Mouse (Mus musculus) CH12.LX (cell line): ENCODE results near the gene Pde4dip. TPM values are rescaled to one million over a fixed set of nuclear protein-coding genes. Genes with fewer than 3 reads are reported as not detected.
A peak's percentile ranks its signal among the peaks of the same experiment; 100 is the strongest.

Experiments used
- DNase-seq: peaks from one replicate; pipeline ENCODE4 v3.0.0-alpha.2; 2013; ENCODE audit errors: extremely low read depth
- H3K27ac ChIP-seq: 2 replicates; pipeline ENCODE4 v1.5.1; 2012; ENCODE audit warnings: low read depth, mild to moderate bottlenecking, control low read depth, moderate library complexity; ENCODE audit not compliant: insufficient read depth
- H3K27me3 ChIP-seq: replicated peaks from 2 replicates; pipeline ENCODE3; 2012; ENCODE audit warnings: inconsistent platforms
- H3K36me3 ChIP-seq, 2 experiments: replicated peaks in 1 of 2; 2 replicates each; pipeline versions ENCODE3 to v1.6.1; 2012; ENCODE audit warnings: inconsistent platforms in 1 of 2, low read length in 1 of 2, mild to moderate bottlenecking in 1 of 2, mixed read lengths in 1 of 2, moderate library complexity in 1 of 2; ENCODE audit not compliant: control insufficient read depth in 1 of 2, insufficient read depth in 1 of 2
- H3K4me1 ChIP-seq, 2 experiments: 2 replicates each; pipeline ENCODE4 v1.6.1; 2012; ENCODE audit warnings: inconsistent platforms in 1 of 2, moderate library complexity in 1 of 2; ENCODE audit not compliant: insufficient read depth in 2 of 2, control insufficient read depth in 1 of 2
- H3K4me2 ChIP-seq: 2 replicates; pipeline ENCODE4 v1.6.1; 2012; ENCODE audit warnings: low read depth, mild to moderate bottlenecking, control low read depth; ENCODE audit not compliant: poor library complexity, insufficient read depth, severe bottlenecking
- H3K4me3 ChIP-seq, 3 experiments: fragments of 150-350 bp in 1 of 3; sonication (generic) in 1 of 3; replicated peaks in 1 of 3; 2 replicates each; pipeline versions ENCODE3 to v1.5.1; 2011 to 2012; ENCODE audit warnings: low read depth in 2 of 3, low read length in 2 of 3, mild to moderate bottlenecking in 2 of 3, moderate library complexity in 2 of 3, control low read depth in 1 of 3, improper control_type of control experiment in 1 of 3, inconsistent platforms in 1 of 3, mixed read lengths in 1 of 3; ENCODE audit not compliant: poor library complexity in 1 of 3
- H3K79me2 ChIP-seq: replicated peaks from 2 replicates; pipeline ENCODE4 v1.6.1; 2012; ENCODE audit warnings: mild to moderate bottlenecking, moderate library complexity; ENCODE audit not compliant: control insufficient read depth, poor library complexity, insufficient read depth, severe bottlenecking; ENCODE audit errors: extremely low read depth
- H3K9ac ChIP-seq: 2 replicates; pipeline ENCODE4 v1.6.1; 2012; ENCODE audit warnings: low read depth, mild to moderate bottlenecking, control low read depth, moderate library complexity; ENCODE audit not compliant: insufficient read depth
- H3K9me3 ChIP-seq: replicated peaks from 2 replicates; pipeline ENCODE3; 2012; ENCODE audit warnings: low read length, inconsistent platforms, mixed read lengths
- BHLHE40 ChIP-seq: IDR thresholded peaks from 2 replicates; pipeline ENCODE4 v1.6.1; 2011; ENCODE audit warnings: mild to moderate bottlenecking, low read depth, low read length, improper control_type of control experiment
- CHD1 ChIP-seq: IDR thresholded peaks from 2 replicates; pipeline ENCODE4 v1.6.1; 2012; ENCODE audit warnings: low read depth, low read length, improper control_type of control experiment, inconsistent platforms
- CTCF ChIP-seq, 2 experiments: IDR thresholded peaks in 1 of 2; conservative IDR thresholded peaks in 1 of 2; 2 replicates each; pipeline ENCODE4 v1.5.1; 2011 to 2012; ENCODE audit warnings: low read depth in 2 of 2, low read length in 2 of 2, improper control_type of control experiment in 1 of 2, inconsistent platforms in 1 of 2, mild to moderate bottlenecking in 1 of 2, moderate library complexity in 1 of 2
- ELF1 ChIP-seq: IDR thresholded peaks from 2 replicates; pipeline ENCODE4 v1.6.1; 2014; ENCODE audit warnings: low read depth, mild to moderate bottlenecking, inconsistent platforms, low read length, improper control_type of control experiment
- EP300 ChIP-seq: IDR thresholded peaks from 2 replicates; pipeline ENCODE4 v1.6.1; 2011; ENCODE audit warnings: low read length, improper control_type of control experiment
- ETS1 ChIP-seq: conservative IDR thresholded peaks from 2 replicates; pipeline ENCODE4 v1.6.1; 2012; ENCODE audit warnings: low read depth, mild to moderate bottlenecking, inconsistent platforms, low read length, improper control_type of control experiment, moderate library complexity
- GABPA ChIP-seq: IDR thresholded peaks from 2 replicates; pipeline ENCODE4 v1.6.1; 2012; ENCODE audit warnings: low read depth, low read length, improper control_type of control experiment, inconsistent platforms; ENCODE audit not compliant: insufficient replicate concordance
- HCFC1 ChIP-seq: IDR thresholded peaks from 2 replicates; pipeline ENCODE4 v1.6.1; 2012; ENCODE audit warnings: low read depth, mild to moderate bottlenecking, inconsistent platforms, low read length, improper control_type of control experiment
- IRF4 ChIP-seq: IDR thresholded peaks from 2 replicates; pipeline ENCODE4 v1.6.1; 2014; ENCODE audit warnings: low read depth, mild to moderate bottlenecking, inconsistent platforms, low read length, improper control_type of control experiment
- JUN ChIP-seq: IDR thresholded peaks from 2 replicates; pipeline ENCODE4 v1.6.1; 2011; ENCODE audit warnings: low read depth, mild to moderate bottlenecking, low read length, improper control_type of control experiment, moderate library complexity; ENCODE audit not compliant: insufficient read depth
- JUND ChIP-seq: conservative IDR thresholded peaks from 2 replicates; pipeline ENCODE4 v1.6.1; 2011; ENCODE audit warnings: low read depth, low read length, improper control_type of control experiment
- KAT2A ChIP-seq: IDR thresholded peaks from 2 replicates; pipeline ENCODE4 v1.6.1; 2012; ENCODE audit warnings: low read length, improper control_type of control experiment, inconsistent platforms; ENCODE audit not compliant: insufficient replicate concordance
- MAFK ChIP-seq: IDR thresholded peaks from 2 replicates; pipeline ENCODE4 v1.6.1; 2011; ENCODE audit warnings: low read length, improper control_type of control experiment; ENCODE audit not compliant: insufficient replicate concordance
- MAX ChIP-seq: IDR thresholded peaks from 2 replicates; pipeline ENCODE4 v1.6.1; 2011; ENCODE audit warnings: low read length, improper control_type of control experiment
- MAZ ChIP-seq: IDR thresholded peaks from 2 replicates; pipeline ENCODE4 v1.6.1; 2012; ENCODE audit warnings: low read depth, mild to moderate bottlenecking, inconsistent platforms, low read length, improper control_type of control experiment, moderate library complexity
- MEF2A ChIP-seq: IDR thresholded peaks from 2 replicates; pipeline ENCODE4 v1.6.1; 2014; ENCODE audit warnings: low read depth, mild to moderate bottlenecking, inconsistent platforms, low read length, improper control_type of control experiment, borderline replicate concordance
- MXI1 ChIP-seq: IDR thresholded peaks from 2 replicates; pipeline ENCODE4 v1.6.1; 2011; ENCODE audit warnings: mild to moderate bottlenecking, low read depth, low read length, improper control_type of control experiment
- MYC ChIP-seq: IDR thresholded peaks from 2 replicates; pipeline ENCODE4 v1.6.1; 2011; ENCODE audit warnings: low read depth, mild to moderate bottlenecking, improper control_type of control experiment, low read length
- NRF1 ChIP-seq: IDR thresholded peaks from 2 replicates; pipeline ENCODE4 v1.6.1; 2014; ENCODE audit warnings: low read depth, mild to moderate bottlenecking, inconsistent platforms, low read length, improper control_type of control experiment, moderate library complexity
- PAX5 ChIP-seq: IDR thresholded peaks from 2 replicates; pipeline ENCODE4 v1.6.1; 2012; ENCODE audit warnings: low read length, inconsistent platforms, mixed read lengths
- RAD21 ChIP-seq: IDR thresholded peaks from 2 replicates; pipeline ENCODE4 v1.6.1; 2011; ENCODE audit warnings: low read depth, mild to moderate bottlenecking, low read length, improper control_type of control experiment, moderate library complexity
- RCOR1 ChIP-seq: conservative IDR thresholded peaks from 2 replicates; pipeline ENCODE4 v1.6.1; 2012; ENCODE audit warnings: low read depth, mild to moderate bottlenecking, inconsistent platforms, low read length, improper control_type of control experiment
- SIN3A ChIP-seq: IDR thresholded peaks from 2 replicates; pipeline ENCODE4 v1.6.1; 2012; ENCODE audit warnings: low read length, improper control_type of control experiment, inconsistent platforms
- SMC3 ChIP-seq: IDR thresholded peaks from 2 replicates; pipeline ENCODE4 v1.6.1; 2011; ENCODE audit warnings: low read depth, low read length, improper control_type of control experiment
- TBP ChIP-seq: conservative IDR thresholded peaks from 2 replicates; pipeline ENCODE4 v1.6.1; 2011; ENCODE audit warnings: low read depth, low read length, improper control_type of control experiment
- TCF12 ChIP-seq: IDR thresholded peaks from 2 replicates; pipeline ENCODE4 v1.6.1; 2014; ENCODE audit warnings: low read depth, mild to moderate bottlenecking, inconsistent platforms, low read length, improper control_type of control experiment
- UBTF ChIP-seq: IDR thresholded peaks from 2 replicates; pipeline ENCODE4 v1.6.1; 2012; ENCODE audit warnings: low read depth, mild to moderate bottlenecking, inconsistent platforms, low read length, improper control_type of control experiment, moderate library complexity
- USF1 ChIP-seq: IDR thresholded peaks from 2 replicates; pipeline ENCODE4 v1.6.1; 2014; ENCODE audit warnings: low read depth, mild to moderate bottlenecking, inconsistent platforms, low read length, improper control_type of control experiment
- USF2 ChIP-seq: conservative IDR thresholded peaks from 2 replicates; pipeline ENCODE4 v1.6.1; 2011; ENCODE audit warnings: low read depth, low read length, improper control_type of control experiment
- ZC3H11A ChIP-seq: IDR thresholded peaks from 2 replicates; pipeline ENCODE4 v1.6.1; 2012; ENCODE audit warnings: low read depth, mild to moderate bottlenecking, inconsistent platforms, low read length, improper control_type of control experiment
- ZMIZ1 ChIP-seq: IDR thresholded peaks from 2 replicates; pipeline ENCODE4 v1.6.1; 2012; ENCODE audit warnings: low read depth, mild to moderate bottlenecking, inconsistent platforms, low read length, improper control_type of control experiment
- ZNF384 ChIP-seq: IDR thresholded peaks from 2 replicates; pipeline ENCODE4 v1.6.1; 2012; ENCODE audit warnings: low read depth, low read length, improper control_type of control experiment, inconsistent platforms
- dilution Hi-C: fragments of 300-500 bp; cut with MboI; formaldehyde crosslinking; loops from 2 replicates; pipeline ENCODE4 v1.14.3; 2020; ENCODE audit warnings: low sequenced_read_pairs; ENCODE audit not compliant: extremely low pct_unique_long_range_greater_than_20kb, extremely low pct_ligation_motif_present
- in situ Hi-C: fragments of 300-500 bp; cut with MboI; formaldehyde crosslinking; loops from 3 replicates; pipeline ENCODE4 v1.14.3; 2019; ENCODE audit warnings: low sequenced_read_pairs, low pct_ligation_motif_present, low pct_unique_long_range_greater_than_20kb, mixed read lengths
- polyA plus RNA-seq: library from polyadenylated mRNA; unstranded; fragments of >175 nt; gene quantifications from 2 replicates; pipeline ENCODE4 v1.2.1, GENCODE M21; 2012; ENCODE audit warnings: low read depth; ENCODE audit not compliant: insufficient read length
- total RNA-seq, 2 experiments: library from RNA; depleted of rRNA; stranded (reverse); fragments of 300-350 nt in 1 of 2; fragments of >200 nt in 1 of 2; gene quantifications; 2 replicates each; pipeline ENCODE4 v1.2.3; 2012 to 2014

Gene Pde4dip
- total and polyA plus RNA-seq, 3 experiments: 12.4 to 21.7 (median 15.2) TPM

DNA sequence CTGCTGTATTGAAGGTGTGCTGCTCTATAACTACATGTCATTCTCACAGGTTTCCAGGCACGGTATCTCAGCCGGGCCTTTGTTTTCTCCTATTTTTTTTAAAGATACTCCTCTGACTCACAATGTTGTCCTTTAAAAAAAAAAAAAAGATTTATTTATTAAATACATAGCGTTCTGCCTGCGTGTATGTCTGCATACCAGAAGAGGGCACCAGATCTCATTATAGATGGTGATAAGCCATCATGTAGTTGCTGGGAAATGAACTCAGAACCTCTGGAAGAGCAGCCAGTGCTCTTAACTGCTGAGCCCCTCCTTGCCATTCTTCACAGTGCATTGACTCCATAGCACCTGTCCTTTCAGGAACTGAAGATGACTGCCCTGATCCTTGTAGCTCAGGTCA is 26.6 kb upstream of the Pde4dip start:
- Histone ChIP-seq H3K27ac (no peak overlapping the region), H3K4me3 (no peak overlapping the region), H3K9ac (no peak overlapping the region), H3K79me2 (no peaks in the 10 kb centered on the region), H3K27me3 (no peaks in the 10 kb centered on the region), H3K4me1 (no peaks in the 10 kb centered on the region), H3K4me2 (no peak overlapping the region), H3K36me3 (peaks cover 29 to 79% of the 10 kb centered on the region in 2 experiments), H3K9me3 (no peaks in the 10 kb centered on the region)
- in situ Hi-C loops (no loop called here), dilution Hi-C loops (no loop called here)
- DNase-seq: no peak
- no peak for TF ChIP-seq RCOR1
- TF ChIP-seq SMC3: 0 out of 2 replicates have a peak, but pooled peaks have one; percentile 3
- TF ChIP-seq SIN3A: no peak
- no peak for TF ChIP-seq JUN
- TF ChIP-seq NRF1: no peak
- TF ChIP-seq USF1: no peak
- TF ChIP-seq MYC: no peak
- TF ChIP-seq TCF12: no peak
- no peak for TF ChIP-seq HCFC1
- peak in 1 of 2 experiments; percentile 49; a peak in 2 of 4 replicates for TF ChIP-seq CTCF (conservative IDR thresholded peaks at IDR 0.05 in 1 of 2, IDR thresholded peaks at IDR 0.05 in 1 of 2; ENCODE audit: low read depth in 2 of 2, low read length in 2 of 2)
- TF ChIP-seq IRF4: no peak
- no peak for TF ChIP-seq GABPA
- TF ChIP-seq ETS1: no peak
- peak; percentile 45; the same call in 1 of the 2 replicates for TF ChIP-seq ZNF384
- TF ChIP-seq PAX5: no peak
- TF ChIP-seq RAD21: peak; percentile 21
- TF ChIP-seq CHD1: no peak
- no peak for TF ChIP-seq UBTF
- no peak for TF ChIP-seq MEF2A
- TF ChIP-seq EP300: no peak
- TF ChIP-seq JUND: no peak
- no peak for TF ChIP-seq ZC3H11A
- TF ChIP-seq MAZ: no peak
- TF ChIP-seq MAX: no peak
- TF ChIP-seq USF2: no peak
- TF ChIP-seq ELF1: no peak
- TF ChIP-seq TBP: no peak
- no peak for TF ChIP-seq KAT2A
- TF ChIP-seq MAFK: no peak
- TF ChIP-seq BHLHE40: no peak
- no peak for TF ChIP-seq MXI1
- TF ChIP-seq ZMIZ1: no peak
